Mouse (Mus musculus) ZHBTc4 (cell line): Measurements from ENCODE around the gene Wdr81.
"Not testable (repeated sequence)": the region's sequence is repeated elsewhere in the genome, so short reads cannot be mapped to it uniquely, and the experiment has no call there.

ENCODE experiments used
- DNase-seq: peaks from one replicate; pipeline ENCODE4 v3.0.0-alpha.2; 2011; ENCODE audit warnings: low read depth, low spot score

The Wdr81 gene

DNA sequence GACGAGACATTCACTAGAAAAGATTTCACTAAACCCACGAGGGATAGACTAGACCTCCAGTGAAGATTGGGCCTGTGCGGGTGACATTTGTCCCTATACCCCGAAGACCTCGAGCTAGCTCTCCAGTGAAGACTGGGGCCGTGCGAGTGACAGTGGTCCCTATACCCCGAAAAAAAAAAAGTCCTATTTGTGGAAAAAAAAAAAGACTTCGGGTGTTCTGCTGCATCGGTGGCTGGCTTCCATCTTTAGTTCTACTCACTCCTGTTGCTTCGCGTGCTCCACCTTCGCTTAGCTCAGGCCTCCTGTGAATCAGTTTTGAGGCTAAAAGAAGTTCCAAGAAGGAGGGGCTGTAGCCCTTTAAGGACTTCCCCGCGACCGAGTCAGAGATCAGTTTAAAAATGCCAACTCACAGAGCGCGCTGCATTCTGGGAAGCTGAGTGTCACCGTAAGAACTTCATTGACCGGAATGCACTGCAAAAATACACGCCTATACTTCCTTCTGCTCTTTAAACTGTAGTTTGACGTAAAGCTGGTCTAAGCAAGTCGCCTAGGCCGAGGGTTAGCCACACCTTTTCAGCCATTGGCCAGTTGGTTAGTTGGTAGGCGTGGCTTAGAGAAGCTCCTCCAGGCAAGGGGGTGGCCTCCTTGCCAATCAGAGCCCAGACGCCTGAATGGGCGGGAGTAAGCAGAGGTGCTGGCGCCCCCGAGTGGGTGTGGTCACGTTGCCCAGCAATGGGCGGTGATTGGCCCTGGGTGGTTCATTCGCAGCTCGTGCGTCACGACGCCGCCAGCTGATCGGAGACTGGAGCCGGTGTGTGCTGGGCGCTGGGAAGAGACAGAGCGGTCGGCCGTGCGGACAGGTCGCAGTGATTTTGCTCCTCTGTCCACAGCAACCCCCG, 6.6 kb upstream of the Wdr81 start, which contains the start of gene Tlcd2:
Tlcd2 (plus strand) TSS at position 872 of the 899 bp plus-strand sequence.
- peak; percentile 100 for DNase-seq

DNA sequence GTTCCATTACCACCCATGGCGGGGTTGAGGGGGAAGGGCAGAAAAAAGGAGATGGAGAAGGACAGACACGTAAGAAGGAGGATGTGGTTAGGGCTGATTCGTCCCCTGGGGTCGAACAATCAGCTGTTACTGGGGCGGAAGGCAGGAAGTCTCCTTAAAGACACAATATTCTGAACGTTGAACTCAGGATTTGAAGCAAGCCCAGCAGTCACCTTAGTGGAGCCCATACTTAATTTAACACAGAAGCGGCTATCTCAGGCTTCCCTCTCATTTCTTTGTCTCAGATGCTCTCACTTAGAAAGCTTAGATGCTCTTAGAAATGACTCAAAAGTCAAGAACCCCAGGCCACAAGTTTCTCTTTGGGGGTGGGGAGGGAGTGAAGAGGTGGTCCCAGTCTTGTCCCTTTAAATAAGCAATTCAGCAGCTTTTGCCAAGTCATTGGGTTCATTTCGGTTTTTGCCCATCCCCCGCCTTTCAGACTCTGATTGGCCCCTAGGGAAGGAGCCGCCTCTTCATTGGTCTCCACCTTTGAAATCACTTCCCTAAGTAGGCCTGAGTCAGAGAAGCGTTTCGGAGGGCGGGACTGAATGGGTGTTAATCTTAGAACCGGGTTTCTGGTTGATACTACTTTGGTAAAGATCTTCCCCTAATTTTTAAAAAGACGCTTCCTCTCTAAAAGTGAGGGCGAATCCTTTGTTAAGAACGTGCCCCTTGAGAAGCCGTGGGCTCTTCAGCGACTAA, 5.8 kb upstream of the Wdr81 start:
- DNase-seq = peak; percentile 94

DNA sequence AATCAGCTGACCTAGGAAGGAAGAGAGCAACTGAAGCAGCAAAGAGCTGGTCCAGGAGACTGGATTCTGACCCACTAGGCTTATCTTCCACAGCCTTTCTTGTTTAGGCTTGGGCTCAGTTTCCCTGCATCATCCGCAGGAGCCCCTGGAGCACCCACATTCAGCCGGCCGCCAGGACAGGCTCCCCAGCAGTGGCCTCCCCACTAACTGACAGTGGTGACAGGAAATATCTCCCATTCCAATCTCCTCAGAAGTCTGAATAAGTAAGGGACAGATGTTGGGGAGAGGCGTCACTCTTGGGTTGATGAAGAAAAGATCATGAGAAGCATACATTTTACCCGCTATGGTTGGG, 5.2 kb upstream of the Wdr81 start:
- DNase-seq = no peak

DNA sequence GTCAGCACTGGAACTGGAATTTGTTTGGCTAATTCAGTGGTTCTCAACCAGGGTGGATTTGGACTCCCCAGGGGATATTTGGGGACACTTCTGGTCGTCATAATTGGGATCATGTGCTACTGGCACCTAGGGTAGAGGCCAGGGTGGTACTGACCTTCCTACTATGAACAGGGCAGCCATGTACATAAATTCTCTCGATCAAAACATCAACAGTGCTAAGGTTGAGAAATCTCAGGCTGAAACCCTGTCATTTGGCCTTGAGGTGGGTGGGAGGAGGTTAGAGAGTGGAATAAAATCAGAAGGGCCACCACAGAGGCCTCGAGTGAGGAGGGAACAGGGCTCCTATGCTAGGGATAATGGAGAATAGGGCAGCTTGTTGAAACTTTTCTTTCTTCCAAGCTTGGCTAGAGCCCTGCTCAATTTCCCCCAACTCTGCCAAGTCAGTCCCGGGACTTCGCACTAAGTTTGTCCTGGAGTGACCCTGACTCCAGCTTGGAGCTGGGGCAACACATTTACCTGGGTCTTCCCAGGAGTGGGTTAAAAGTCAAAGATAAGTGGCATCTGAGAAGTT, 4.7 kb upstream of the Wdr81 start:
- no peak for DNase-seq

DNA sequence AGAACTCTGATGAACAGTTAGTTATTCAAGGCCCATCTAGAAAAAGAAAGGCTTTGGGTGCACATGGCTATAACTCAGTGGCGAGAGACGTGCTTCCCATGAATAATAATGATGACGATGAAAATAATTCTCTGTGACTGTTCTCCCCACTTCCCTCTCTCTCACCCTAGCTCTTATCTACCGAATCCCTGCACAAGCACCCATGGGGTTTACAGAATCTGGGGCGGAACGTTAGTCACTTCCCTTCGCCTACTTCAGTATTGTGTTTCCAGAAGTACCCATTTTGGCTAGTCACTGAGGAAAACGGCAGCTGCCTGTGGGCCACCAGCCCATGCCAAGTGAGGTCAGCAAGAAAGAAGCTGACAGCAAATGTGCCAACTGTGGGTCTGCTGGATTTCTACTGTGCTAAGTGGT, 4.1 kb upstream of the Wdr81 start:
- no peak for DNase-seq

DNA sequence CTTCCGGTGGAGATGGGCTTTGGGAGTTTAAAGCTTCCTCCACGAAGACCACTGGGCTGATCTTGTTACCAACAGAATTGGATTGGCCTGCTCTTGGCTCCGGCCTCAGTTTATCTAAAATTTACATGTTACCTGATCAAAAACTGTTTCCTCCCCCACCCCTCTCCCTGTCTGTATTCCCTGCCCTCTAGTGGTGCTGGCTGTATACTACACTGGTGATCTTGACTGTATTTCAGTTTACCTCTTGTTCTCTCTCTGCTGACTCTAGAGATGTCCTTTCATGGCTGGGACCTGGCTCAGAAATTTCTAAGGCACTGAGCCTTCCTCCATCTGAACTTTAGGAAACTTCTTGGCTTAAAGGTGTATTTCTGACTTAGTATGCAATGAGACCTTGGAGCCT, 3.7 kb upstream of the Wdr81 start:
- DNase-seq = peak; percentile 68

DNA sequence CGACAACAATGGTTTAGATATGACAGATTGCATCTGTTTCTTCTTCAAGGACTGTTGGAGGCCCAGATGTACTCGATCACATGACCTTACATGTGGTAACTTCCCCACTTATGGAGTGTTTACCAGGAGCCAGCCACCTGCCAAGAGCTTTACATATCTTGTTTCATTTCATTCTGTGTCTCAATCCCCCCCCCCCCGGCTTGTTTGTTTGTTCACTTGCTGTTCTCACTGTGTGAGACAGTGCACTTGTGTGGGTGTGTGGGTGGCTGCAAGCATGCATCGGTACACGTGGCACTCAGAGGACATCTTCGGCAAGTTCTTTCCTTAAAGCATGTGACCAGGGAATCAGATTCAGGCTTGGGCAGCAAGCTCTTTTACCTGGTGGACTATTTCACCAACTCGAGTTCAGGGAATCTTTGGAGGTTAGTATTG, 1.9 kb upstream of the Wdr81 start:
- no peak for DNase-seq

DNA sequence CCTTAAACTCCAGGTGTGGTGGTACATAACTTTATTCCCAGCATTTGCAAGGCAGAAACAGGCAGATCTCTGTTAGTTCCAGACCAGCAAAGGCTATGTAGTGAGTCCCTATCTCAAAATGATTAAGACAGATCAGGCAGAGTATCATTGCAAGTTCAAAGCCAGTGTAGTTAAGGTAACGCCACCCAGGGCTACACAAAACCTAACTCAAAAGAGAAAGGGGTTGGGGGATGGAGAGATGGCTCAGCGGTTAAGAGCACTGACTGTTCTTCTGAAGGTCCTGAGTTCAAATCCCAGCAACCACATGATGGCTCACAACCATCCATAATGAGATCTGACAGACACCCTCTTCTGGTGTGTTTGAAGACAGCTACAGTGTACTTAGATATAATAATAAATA, 1.5 kb upstream of the Wdr81 start:
- not testable (repeated sequence) for DNase-seq

DNA sequence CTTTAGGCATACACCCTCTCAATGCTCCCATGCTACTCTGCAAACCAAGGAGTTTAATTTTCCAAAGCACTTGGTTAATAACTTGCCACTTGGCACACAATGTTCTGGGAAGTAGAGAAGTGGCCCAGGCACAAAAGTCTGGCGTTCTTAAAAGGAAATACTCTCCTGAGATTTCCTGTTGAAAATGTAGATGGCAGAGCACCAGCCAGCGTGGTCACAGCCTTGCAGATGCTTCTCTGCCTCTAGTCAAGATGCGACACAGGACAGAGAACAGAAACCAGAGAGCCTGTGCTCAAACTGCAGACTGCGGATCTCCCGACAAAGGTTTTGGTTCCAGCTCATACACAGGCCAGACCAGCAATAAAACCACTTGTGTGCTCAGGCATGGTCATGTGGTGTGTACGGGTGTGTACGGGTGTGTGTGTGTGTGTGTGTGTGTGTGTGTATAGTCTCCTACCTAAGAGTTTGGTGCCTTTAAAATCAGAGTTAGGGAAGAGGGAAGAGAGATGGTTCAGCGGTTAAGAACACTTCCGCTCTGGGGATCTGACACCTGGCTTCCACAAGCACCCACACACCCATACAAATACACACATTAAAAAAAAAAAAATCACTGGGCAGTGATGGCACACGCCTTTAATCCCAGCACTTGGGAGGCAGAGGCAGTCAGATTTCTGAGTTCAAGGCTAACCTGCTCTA, 672 bp upstream of the Wdr81 start:
- DNase-seq = no peak

DNA sequence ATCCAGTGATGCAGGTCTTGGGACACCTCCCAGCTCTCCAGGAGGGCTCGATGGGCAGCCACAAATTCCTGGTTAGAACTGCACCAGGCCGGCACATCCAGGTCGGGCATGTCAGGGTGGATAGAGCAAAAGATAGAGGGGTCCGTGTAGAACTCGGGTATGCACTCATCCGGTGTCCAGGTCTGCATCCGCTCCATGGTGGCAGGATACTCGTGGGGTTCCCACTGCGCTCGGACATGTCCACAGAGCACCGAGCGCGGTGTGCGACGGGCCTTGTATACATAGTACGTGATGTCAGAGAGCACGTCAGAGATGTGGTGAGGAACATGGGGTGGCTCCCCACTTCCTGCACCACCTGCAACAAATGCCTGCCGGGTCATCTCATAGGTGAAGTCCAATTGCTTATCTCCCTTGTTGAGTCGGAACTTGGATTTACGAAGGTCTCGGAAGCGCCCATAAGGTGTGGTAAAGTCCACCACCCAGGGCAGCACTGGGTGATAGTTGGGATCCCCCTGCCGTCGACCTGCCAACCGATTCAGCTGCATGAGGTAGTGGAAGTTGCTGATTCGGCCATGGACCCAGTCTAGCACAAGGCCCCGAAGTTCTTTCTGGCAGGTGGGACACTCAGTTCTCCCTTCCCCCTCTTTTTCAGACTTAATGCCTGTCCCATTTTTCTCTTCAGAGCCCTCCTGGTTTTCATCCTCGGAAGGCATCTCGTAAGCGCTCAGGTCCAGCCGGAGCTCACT, 1.5 kb downstream of the Wdr81 start:
- DNase-seq = no peak

DNA sequence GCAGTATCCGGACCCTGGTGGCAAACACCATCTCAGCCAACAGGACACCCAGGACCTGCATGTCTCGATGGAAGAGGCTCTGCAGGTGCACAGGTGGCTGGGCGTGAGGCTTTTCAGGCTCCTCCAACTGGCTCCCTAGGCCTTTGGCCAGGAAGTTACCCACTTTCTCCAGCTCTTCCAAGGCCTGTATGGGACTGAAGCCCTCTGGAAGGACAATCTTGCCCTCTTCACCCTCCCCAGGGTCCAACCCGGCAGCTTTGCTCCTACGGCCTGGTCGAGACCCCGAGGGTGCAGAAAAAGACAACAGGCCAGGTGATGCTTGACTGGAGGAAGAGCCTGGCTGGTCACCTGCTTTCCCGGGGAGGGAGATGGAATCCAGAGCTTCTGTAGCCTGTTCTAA, 2.4 kb downstream of the Wdr81 start:
- no peak for DNase-seq

DNA sequence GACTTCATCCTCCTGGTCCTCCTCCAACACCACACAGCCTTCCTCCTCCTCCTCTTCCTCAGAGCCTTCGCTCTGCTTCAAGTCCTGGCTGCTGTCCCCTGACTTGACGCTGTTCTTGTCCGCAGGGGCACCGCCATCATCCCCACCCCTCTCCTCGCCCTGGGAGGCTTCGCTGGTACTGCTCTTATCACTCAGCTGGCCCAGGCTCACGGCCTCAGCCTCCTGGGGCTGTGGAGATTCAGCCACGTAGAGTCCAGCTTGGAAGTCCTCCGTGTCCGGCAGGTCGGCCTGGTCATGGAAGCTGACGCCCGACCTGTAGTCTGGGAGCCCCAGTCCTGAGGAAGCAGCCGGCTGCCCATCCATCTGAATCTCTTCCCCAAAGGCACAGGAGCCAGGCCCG, 3.6 kb downstream of the Wdr81 start:
- DNase-seq = no peak

DNA sequence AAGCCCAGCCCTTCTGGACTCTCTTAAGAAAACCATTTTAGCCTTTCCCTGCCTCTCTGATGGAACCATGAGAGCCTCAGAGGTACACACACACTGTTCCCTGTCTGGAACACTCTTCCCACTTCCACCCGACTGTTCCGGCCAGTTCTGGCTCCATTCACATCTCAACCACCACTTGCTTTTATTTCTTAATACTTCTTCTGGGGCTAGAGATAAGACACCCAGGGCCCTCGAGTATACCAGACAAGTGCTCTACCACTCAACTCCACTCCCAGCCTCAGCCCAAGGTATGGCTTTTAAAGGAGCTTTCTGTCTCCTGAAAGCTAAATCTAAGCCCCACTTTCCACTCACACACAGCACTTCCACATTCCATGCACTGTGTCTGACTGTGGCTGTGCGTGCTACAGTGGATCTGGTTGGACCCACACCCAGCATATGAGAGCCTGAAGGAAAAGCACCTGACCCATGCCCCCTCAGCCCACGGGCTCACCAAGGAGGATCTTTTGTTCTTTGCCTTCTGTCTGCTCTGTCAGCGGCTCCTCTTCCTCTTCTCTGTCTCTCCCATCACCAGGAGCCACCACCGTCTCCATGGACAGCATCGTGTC, 4.1 kb downstream of the Wdr81 start:
- DNase-seq = no peak

DNA sequence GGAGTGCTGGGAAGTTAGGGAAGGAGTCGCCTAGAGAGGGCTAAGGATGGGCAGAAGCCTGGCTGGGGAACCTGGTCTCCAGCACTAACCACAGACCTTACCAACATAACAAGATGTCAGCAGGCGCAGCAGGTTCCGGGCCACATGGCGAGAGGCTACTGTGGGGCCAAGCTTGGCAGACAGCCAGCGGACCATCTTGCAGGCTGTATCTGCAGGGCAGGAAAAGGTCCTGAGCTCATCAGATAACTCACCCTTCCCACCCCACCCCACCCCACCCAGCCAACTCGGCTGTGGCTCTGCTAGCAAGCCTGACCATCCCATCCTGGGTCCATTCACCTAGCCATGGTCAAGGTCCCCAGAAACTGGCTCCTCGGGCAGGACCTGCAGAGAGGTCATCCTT, 4.8 kb downstream of the Wdr81 start:
- no peak for DNase-seq

DNA sequence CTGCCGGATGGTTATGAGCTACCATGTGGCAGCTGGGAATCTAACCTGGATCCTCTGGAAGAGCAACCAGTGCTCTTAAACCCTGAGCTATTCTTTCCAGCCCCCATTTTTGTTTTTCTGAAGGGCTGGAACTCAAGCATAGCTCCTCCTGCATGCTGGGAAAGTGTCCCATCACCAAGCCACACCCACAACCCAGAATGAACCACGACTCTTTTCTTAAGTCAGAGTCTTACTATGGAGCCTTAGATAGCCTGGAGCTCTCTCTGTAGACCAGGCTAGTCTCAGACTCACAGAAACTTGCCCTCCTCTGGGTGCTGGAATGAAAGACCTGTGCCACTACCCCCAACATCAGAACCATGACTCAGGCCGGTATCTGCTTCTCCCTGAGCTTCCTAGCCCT, 5.9 kb downstream of the Wdr81 start:
- DNase-seq = no peak

DNA sequence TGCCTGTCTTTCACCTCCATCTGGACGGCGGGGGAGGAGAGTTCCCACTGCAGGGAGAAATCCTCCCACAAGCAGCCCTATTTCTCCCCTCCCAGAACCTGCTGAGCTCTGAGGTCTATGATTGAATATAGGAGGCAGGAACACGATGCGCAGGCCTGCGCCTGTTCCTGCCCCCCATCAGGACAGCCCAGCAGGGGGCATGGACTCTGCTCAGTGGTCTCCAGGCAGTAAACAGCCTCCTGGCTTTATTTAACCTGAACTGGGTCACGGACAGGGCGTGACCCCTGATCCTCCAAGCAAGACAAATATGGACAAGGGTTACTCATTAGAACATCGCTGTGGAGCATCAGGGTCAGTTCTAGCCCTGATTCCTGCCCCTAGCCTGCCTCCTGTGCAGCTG, 10.8 kb downstream of the Wdr81 start:
- DNase-seq = peak; percentile 43

DNA sequence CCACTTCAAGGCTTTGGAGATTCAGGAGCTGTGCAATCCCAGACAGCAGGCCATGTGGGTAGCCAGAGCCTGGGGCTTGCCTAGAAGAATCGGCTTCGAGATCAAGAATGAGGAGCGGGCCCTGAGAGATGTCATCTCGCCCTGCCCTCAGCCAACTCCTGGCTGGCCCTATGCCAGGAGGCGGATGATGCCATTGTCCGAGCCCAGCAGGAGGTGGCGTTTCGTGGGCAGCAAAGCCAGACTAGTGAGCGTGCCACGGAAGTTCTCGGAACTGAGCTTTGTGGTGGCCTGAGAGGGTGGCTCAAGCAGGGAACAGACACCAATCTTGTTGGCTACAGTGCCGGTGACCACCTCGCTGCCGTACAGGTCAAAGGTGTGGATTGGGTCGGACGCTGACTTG, 12.9 kb downstream of the Wdr81 start:
- DNase-seq = peak; percentile 34

DNA sequence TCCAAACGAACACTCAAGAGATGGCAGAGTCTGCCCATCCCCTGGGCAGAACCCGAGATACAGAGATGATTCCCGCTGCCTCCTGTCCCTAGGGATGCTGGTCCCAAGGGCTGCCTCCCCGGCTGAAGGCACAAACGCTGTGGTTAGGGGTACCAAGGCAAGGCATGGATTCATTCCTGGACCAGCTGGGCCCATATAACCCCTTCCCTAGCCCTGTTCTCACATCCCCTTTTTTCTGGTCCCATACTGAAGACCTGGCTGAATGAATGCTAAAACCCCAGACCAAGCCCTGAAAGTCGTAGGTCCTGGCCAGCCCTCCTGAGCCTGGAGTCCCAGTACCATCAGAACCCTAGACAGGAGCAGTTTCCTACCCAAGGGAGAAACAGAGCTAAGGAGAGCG, 13.5 kb downstream of the Wdr81 start:
- DNase-seq = no peak

DNA sequence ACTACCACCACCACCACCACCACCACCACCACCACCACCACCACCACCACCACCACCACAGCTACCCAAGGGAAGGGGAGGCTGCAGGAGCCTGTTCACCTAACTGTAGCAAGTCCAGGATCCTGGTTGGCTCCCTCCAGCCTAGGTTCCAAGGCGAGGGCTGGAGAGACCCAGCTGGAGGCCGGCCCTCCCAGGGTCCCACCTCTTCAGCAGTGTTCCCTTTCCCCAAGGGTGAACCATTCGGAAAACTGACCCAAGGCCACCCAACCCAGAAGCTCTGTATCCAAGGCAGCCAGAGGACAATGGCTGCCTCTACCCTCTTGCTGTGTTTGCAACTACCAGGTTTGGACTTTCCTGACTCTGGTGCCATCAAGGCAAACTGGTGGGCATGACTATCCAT, 14.6 kb downstream of the Wdr81 start:
- no peak for DNase-seq

DNA sequence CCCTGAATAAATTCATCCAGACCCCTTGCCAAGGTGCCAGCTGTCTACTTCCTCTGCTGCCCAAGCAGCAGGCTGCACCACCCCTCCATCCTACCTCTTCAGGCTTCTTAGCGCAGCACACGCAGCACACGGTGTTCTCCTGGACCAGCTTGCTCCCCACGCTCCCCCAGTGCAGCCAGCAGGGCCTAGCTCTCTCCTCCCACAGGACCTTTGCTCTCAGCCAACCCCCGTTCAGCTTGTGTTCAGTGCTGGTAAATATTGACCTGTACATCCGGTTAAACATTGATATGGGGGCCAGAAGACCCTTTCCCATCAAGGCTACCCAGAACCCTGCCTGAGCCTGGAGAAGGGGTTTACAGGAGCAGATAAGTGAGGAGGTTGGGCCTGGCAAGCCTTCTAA, 15.2 kb downstream of the Wdr81 start, which contains the start of gene Serpinf2:
Serpinf2 (minus strand) TSS at position 229 of the 400 bp plus-strand sequence.
- DNase-seq = no peak

DNA sequence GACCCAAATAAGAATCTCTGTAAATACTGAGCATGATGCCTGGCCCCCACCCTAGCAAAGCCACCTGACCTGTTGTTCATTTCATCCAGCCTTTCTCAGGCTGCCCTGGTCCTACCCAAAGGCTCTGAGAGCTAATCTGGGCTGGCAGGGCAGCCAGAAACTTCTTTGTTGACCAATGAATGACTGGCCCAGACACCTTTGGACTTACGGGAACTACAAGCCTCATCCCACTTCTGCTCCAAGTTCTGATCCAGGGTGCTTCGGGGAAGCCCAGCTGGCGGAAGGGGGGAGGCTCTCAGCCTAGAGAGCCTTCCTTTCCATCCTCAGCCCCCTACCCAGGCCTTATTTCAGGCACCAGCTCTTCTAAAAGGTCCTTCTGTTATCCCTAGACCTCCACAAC, 15.7 kb downstream of the Wdr81 start:
- no peak for DNase-seq
